In the genomic region with DNA sequence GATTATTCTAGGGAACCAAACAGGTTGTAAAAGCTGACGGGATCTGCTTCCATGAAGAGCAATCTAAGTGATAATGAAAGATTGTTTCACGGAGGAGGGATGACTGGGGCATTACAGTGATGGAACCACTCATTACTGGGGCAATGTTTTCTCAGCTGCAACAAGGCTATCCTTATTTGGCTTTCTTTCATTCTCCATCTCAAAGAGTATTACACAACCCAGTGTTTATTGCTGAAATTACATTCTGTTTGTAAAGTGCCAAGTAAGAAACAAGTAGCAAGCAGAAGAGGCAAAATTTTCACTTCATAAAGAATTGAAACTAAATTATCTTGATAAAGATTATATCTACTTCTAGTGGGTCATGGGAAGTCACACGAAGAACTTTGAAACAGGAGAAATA, we compare ENCODE assay signal across 26 mouse cellular contexts.
DNase-seq lines count a peak whose midpoint lies in the region; ATAC-seq and TF ChIP-seq lines count a peak whose summit lies in the region.
"Had no signal": no experiment of that assay in that cellular context is flagged by ENCODE, and none has a peak within 500 bp of the region (broad histone marks: within the 10 kb centered on the region; RNA-seq: fewer than 3 reads in every experiment).

No protein-coding gene starts in this region.

- TF ChIP-seq EP300 in stomach, postnatal 0 days (optimal IDR thresholded peaks at IDR 0.05): no peak

- no peak for ATAC-seq in liver, embryonic 12.5 days
- no peak for ATAC-seq in stomach, postnatal 0 days (ENCODE audit: low FRiP score, low TSS enrichment)
- ATAC-seq in monocyte, adult 5-6 weeks (replicated peaks; ENCODE audit: insufficient number of reproducible peaks, low FRiP score, low TSS enrichment, poor library complexity, severe bottlenecking): no peak
- ATAC-seq: forebrain, embryonic 15.5 days; forebrain, postnatal 0 days had no signal

- H3ac ChIP-seq in C2C12 (ENCODE audit: control insufficient read depth, insufficient read length, low read depth): no peak overlapping the region

- H3K79me3 ChIP-seq in C2C12 (ENCODE audit: low read depth): no peaks in the 10 kb centered on the region

- no peaks in the 10 kb centered on the region for H3K4me1 ChIP-seq in liver, adult 2 months (ENCODE audit: control insufficient read depth, insufficient read depth, low read length)
- H3K4me1 ChIP-seq in liver, embryonic 12.5 days: no peaks in the 10 kb centered on the region
- H3K4me1 ChIP-seq in stomach, postnatal 0 days (replicated peaks; ENCODE audit: control insufficient read depth, insufficient read depth): no peaks in the 10 kb centered on the region
- H3K4me1 ChIP-seq: embryonic facial prominence, embryonic 13.5 days; embryonic facial prominence, embryonic 15.5 days; forebrain, embryonic 10.5 days; forebrain, embryonic 12.5 days; forebrain, embryonic 15.5 days had no signal

- 81% methylated on average over 3 of the region's 3 CpGs for WGBS in liver, adult 2 months
- 58% methylated on average over 3 of the region's 3 CpGs for WGBS in liver, embryonic 12.5 days (ENCODE audit: insufficient replicate concordance)
- WGBS in stomach, postnatal 0 days: 64% methylated on average over 3 of the region's 3 CpGs

- no peaks in the 10 kb centered on the region for H3K36me3 ChIP-seq in liver, adult 2 months (ENCODE audit: control insufficient read depth, insufficient read depth, low read length)
- H3K36me3 ChIP-seq in liver, embryonic 12.5 days: no peaks in the 10 kb centered on the region
- no peaks in the 10 kb centered on the region for H3K36me3 ChIP-seq in C2C12 (ENCODE audit: control insufficient read depth, insufficient read depth)
- no peaks in the 10 kb centered on the region for H3K36me3 ChIP-seq in stomach, postnatal 0 days (ENCODE audit: control insufficient read depth, insufficient read depth, low read length)
- H3K36me3 ChIP-seq: embryonic facial prominence, embryonic 13.5 days; embryonic facial prominence, embryonic 15.5 days; forebrain, embryonic 10.5 days; forebrain, embryonic 12.5 days; forebrain, embryonic 15.5 days had no signal

- TF ChIP-seq POLR2A in liver, adult 2 months (IDR thresholded peaks at IDR 0.05; ENCODE audit: extremely low read depth, insufficient read depth, low read length): no peak

- H3K79me2 ChIP-seq in liver, adult 2 months (ENCODE audit: control insufficient read depth, insufficient read depth, low read length): no peaks in the 10 kb centered on the region
- no peaks in the 10 kb centered on the region for H3K79me2 ChIP-seq in C2C12 (ENCODE audit: control insufficient read depth, insufficient read depth)

- TF ChIP-seq CTCF in liver, adult 2 months (IDR thresholded peaks at IDR 0.05; ENCODE audit: low read depth, low read length): no peak
- no peak for TF ChIP-seq CTCF in C2C12 (IDR thresholded peaks at IDR 0.05; ENCODE audit: control insufficient read depth, insufficient read depth, insufficient read length)
- no peak for TF ChIP-seq CTCF in stomach, postnatal 0 days (IDR thresholded peaks at IDR 0.05; ENCODE audit: low read depth)

- H3K4me2 ChIP-seq in liver, embryonic 12.5 days: no peak overlapping the region
- H3K4me2 ChIP-seq in stomach, postnatal 0 days (replicated peaks; ENCODE audit: low read depth): no peak overlapping the region
- H3K4me2 ChIP-seq: embryonic facial prominence, embryonic 13.5 days; embryonic facial prominence, embryonic 15.5 days; forebrain, embryonic 12.5 days; forebrain, embryonic 15.5 days had no signal

- no peaks in the 10 kb centered on the region for H3K27me3 ChIP-seq in liver, adult 2 months (ENCODE audit: control insufficient read depth, insufficient read depth, low read length)
- H3K27me3 ChIP-seq in liver, embryonic 12.5 days (replicated peaks): no peaks in the 10 kb centered on the region
- H3K27me3 ChIP-seq in C2C12 (ENCODE audit: control insufficient read depth, insufficient read depth, insufficient read length): no peaks in the 10 kb centered on the region
- no peaks in the 10 kb centered on the region for H3K27me3 ChIP-seq in stomach, postnatal 0 days (ENCODE audit: control insufficient read depth, insufficient read depth, low read length)
- H3K27me3 ChIP-seq: embryonic facial prominence, embryonic 13.5 days; embryonic facial prominence, embryonic 15.5 days; forebrain, embryonic 12.5 days; forebrain, embryonic 15.5 days had no signal

- H3K9ac ChIP-seq in liver, adult 2 months (ENCODE audit: low read depth, low read length): no peak overlapping the region
- no peak overlapping the region for H3K9ac ChIP-seq in liver, embryonic 12.5 days
- H3K9ac ChIP-seq in stomach, postnatal 0 days (ENCODE audit: low read length): no peak overlapping the region
- H3K9ac ChIP-seq: embryonic facial prominence, embryonic 13.5 days; embryonic facial prominence, embryonic 15.5 days; forebrain, embryonic 12.5 days; forebrain, embryonic 15.5 days; forebrain, postnatal 0 days had no signal

- H3K9me3 ChIP-seq in liver, embryonic 12.5 days (replicated peaks): no peaks in the 10 kb centered on the region
- no peaks in the 10 kb centered on the region for H3K9me3 ChIP-seq in stomach, postnatal 0 days (ENCODE audit: control insufficient read depth, low read length)
- H3K9me3 ChIP-seq: embryonic facial prominence, embryonic 13.5 days; embryonic facial prominence, embryonic 15.5 days; forebrain, embryonic 10.5 days; forebrain, embryonic 12.5 days; forebrain, embryonic 15.5 days had no signal

- H3K27ac ChIP-seq in liver, adult 2 months (replicated peaks; ENCODE audit: insufficient read depth, low read depth, low read length): no peak overlapping the region
- H3K27ac ChIP-seq in liver, embryonic 12.5 days: no peak overlapping the region
- H3K27ac ChIP-seq in stomach, postnatal 0 days (replicated peaks): no peak overlapping the region
- H3K27ac ChIP-seq: embryonic facial prominence, embryonic 13.5 days; embryonic facial prominence, embryonic 15.5 days; forebrain, embryonic 10.5 days; forebrain, embryonic 12.5 days; forebrain, embryonic 15.5 days had no signal

- DNase-seq in liver, adult 2 months (ENCODE audit: extremely low read depth, low read depth, low spot score): peak; percentile 24
- DNase-seq in NIH3T3 (ENCODE audit: low read depth): peak; percentile 22
- DNase-seq in brain, adult 2 months (ENCODE audit: low read depth, low spot score): peak; percentile 6
- DNase-seq in stomach, postnatal 0 days (ENCODE audit: low spot score): no peak
- no peak for DNase-seq in gastrocnemius, postnatal 25 days
- DNase-seq: adrenal gland, adult 8-10 months; adrenal gland, postnatal 14 days; adrenal gland, postnatal 36 days; B cell, adult 2 months; cerebellum, adult 11 months; cerebellum, adult 18-20 months; cerebellum, adult 8-10 months; cerebellum, adult 9-11 months; cerebellum, postnatal 14 days; cerebellum, postnatal 36 days; embryo, embryonic 11 days; forebrain, postnatal 0 days had no signal

- no peak overlapping the region for H3K4me3 ChIP-seq in liver, adult 2 months (ENCODE audit: insufficient read depth, low read depth, low read length)
- no peak overlapping the region for H3K4me3 ChIP-seq in liver, embryonic 12.5 days
- no peak overlapping the region for H3K4me3 ChIP-seq in C2C12 (ENCODE audit: insufficient read depth, poor library complexity, severe bottlenecking)
- no peak overlapping the region for H3K4me3 ChIP-seq in stomach, postnatal 0 days (ENCODE audit: low read depth, low read length)
- H3K4me3 ChIP-seq: embryonic facial prominence, embryonic 13.5 days; embryonic facial prominence, embryonic 15.5 days; erythroblast, embryonic 14.5 days; forebrain, embryonic 10.5 days; forebrain, embryonic 12.5 days; forebrain, embryonic 15.5 days had no signal

TF ChIP-seq in C2C12, 6 proteins besides CTCF, POLR2A, EP300 and RAD21:
- TF ChIP-seq MYOG (IDR thresholded peaks at IDR 0.05; ENCODE audit: control insufficient read depth, extremely low read depth, insufficient read length): no peak
- peak; percentile 19 for TF ChIP-seq MYOD1 (IDR thresholded peaks at IDR 0.05; ENCODE audit: control insufficient read depth, insufficient read length, low read depth)
- TF ChIP-seq USF1 (IDR thresholded peaks at IDR 0.05; ENCODE audit: low read depth): no peak
- TF ChIP-seq MAX (IDR thresholded peaks at IDR 0.05): no peak
- TF ChIP-seq CEBPB (IDR thresholded peaks at IDR 0.05; ENCODE audit: low read depth): no peak

Comparison
In these comparisons a context has a peak if more than half of its experiments do, and no peak if none do; other contexts are left out.
1. DNase-seq: peak in liver, adult 2 months (single experiment), NIH3T3 (single experiment) and brain, adult 2 months (single experiment); none in stomach, postnatal 0 days (single experiment) and gastrocnemius, postnatal 25 days (single experiment).